Mouse (Mus musculus) liver, embryonic 13.5 days (tissue): ENCODE results near the gene Gsdme. TPM values are rescaled to one million over a fixed set of nuclear protein-coding genes. Genes with fewer than 3 reads are reported as not detected.

Experiments used
- ATAC-seq: fragments of 200-750 bp; cut with Nextera tagmentation; 2 replicates; pipeline ENCODE4 v1.8.0; 2017; ENCODE audit warnings: low read depth, mild to moderate bottlenecking, moderate number of reproducible peaks, moderate library complexity
- DNase-seq: peaks from one replicate; pipeline ENCODE4 v3.0.0; 2022
- H3K27ac ChIP-seq: fragments of 300-500 bp; sonication (generic); 2 replicates; pipeline ENCODE4 v1.5.1; 2015; ENCODE audit warnings: moderate library complexity, mild to moderate bottlenecking, inconsistent platforms
- H3K27me3 ChIP-seq: fragments of 300-500 bp; sonication (generic); 2 replicates; pipeline ENCODE4 v1.6.1; 2015; ENCODE audit warnings: mild to moderate bottlenecking, inconsistent platforms
- H3K36me3 ChIP-seq: fragments of 300-500 bp; sonication (generic); 2 replicates; pipeline ENCODE4 v1.6.1; 2015; ENCODE audit warnings: mild to moderate bottlenecking, inconsistent platforms
- H3K4me1 ChIP-seq: fragments of 300-500 bp; sonication (generic); replicated peaks from 2 replicates; pipeline ENCODE4 v1.6.1; 2015; ENCODE audit warnings: inconsistent platforms
- H3K4me2 ChIP-seq: fragments of 300-500 bp; sonication (generic); 2 replicates; pipeline ENCODE4 v1.6.1; 2015; ENCODE audit warnings: inconsistent platforms, mild to moderate bottlenecking, moderate library complexity
- H3K4me3 ChIP-seq: fragments of 300-500 bp; sonication (generic); replicated peaks from 2 replicates; pipeline ENCODE4 v1.5.1; 2015; ENCODE audit warnings: mild to moderate bottlenecking, inconsistent platforms
- H3K9ac ChIP-seq: fragments of 300-500 bp; sonication (generic); 2 replicates; pipeline ENCODE4 v1.6.1; 2015; ENCODE audit warnings: mild to moderate bottlenecking, inconsistent platforms
- H3K9me3 ChIP-seq: fragments of 300-500 bp; sonication (generic); replicated peaks from 2 replicates; pipeline ENCODE4 v1.6.1; 2016; ENCODE audit warnings: inconsistent platforms
- WGBS: fragments of 180-500 bp; shearing (Covaris S2); methylation state at CpG from one replicate; pipeline ENCODE4 v1.1.7; 2015; ENCODE audit not compliant: insufficient replicate concordance; 5-methylcytosine and 5-hydroxymethylcytosine counted together
- polyA plus RNA-seq: library from polyadenylated mRNA; unstranded; fragments of >200 nt; fragmentation: Nextera tagmentation; extraction: Ambion mirVana; gene quantifications from 2 replicates; pipeline ENCODE4 v1.2.1, GENCODE M21; 2015

The Gsdme gene
- polyA plus RNA-seq, 1 experiment from 2014 or later = 15.2 TPM

- DNase-seq (no peak), ATAC-seq (no peak)
- Histone ChIP-seq H3K9me3 (no peaks in the 10 kb centered on the region), H3K27me3 (no peaks in the 10 kb centered on the region), H3K4me1 (peaks cover 17% of the 10 kb centered on the region), H3K4me3 (no peak overlapping the region), H3K9ac (no peak overlapping the region), H3K36me3 (no peaks in the 10 kb centered on the region), H3K27ac (no peak overlapping the region), H3K4me2 (no peak overlapping the region)
- WGBS = 40% methylated on average over 4 of the region's 4 CpGs
These were observed 18.7 kb downstream of the Gsdme start for GRCm38 (mm10) chr6:50244967-50245366.

GRCm38 (mm10) chr6:50244126-50244525 lies 19.5 kb downstream of the Gsdme start:
- H3K4me2 ChIP-seq = no peak overlapping the region
- no peak for ATAC-seq
- no peaks in the 10 kb centered on the region for H3K9me3 ChIP-seq
- 56% methylated on average over 4 of the region's 4 CpGs for WGBS
- no peak for DNase-seq
- no peaks in the 10 kb centered on the region for H3K36me3 ChIP-seq
- peaks cover 21% of the 10 kb centered on the region for H3K4me1 ChIP-seq
- H3K27me3 ChIP-seq = no peaks in the 10 kb centered on the region
- H3K27ac ChIP-seq = no peak overlapping the region
- no peak overlapping the region for H3K4me3 ChIP-seq
- no peak overlapping the region for H3K9ac ChIP-seq

GRCm38 (mm10) chr6:50240437-50240836 lies 23.2 kb downstream of the Gsdme start:
- Histone ChIP-seq H3K27me3 (no peaks in the 10 kb centered on the region), H3K9ac (no peak overlapping the region), H3K4me1 (peaks cover 21% of the 10 kb centered on the region), H3K9me3 (no peaks in the 10 kb centered on the region), H3K4me3 (no peak overlapping the region), H3K36me3 (no peaks in the 10 kb centered on the region), H3K4me2 (no peak overlapping the region), H3K27ac (no peak overlapping the region)
- WGBS = 33% methylated on average over 5 of the region's 5 CpGs
- DNase-seq (no peak), ATAC-seq (peak; percentile 54; the same call in 1 of the 2 replicates)

- Histone ChIP-seq H3K9me3 (no peaks in the 10 kb centered on the region), H3K27ac (no peak overlapping the region), H3K4me2 (no peak overlapping the region), H3K9ac (no peak overlapping the region), H3K4me1 (peaks cover 21% of the 10 kb centered on the region), H3K27me3 (no peaks in the 10 kb centered on the region), H3K4me3 (no peak overlapping the region), H3K36me3 (no peaks in the 10 kb centered on the region)
- 32% methylated on average over 2 of the region's 2 CpGs for whole genome bisulfite sequencing
- DNase-seq = no peak
- no peak for ATAC-seq
These were observed 23.8 kb downstream of the Gsdme start for GRCm38 (mm10) chr6:50239902-50240301.

GRCm38 (mm10) chr6:50237963-50238362 lies 25.7 kb downstream of the Gsdme start:
- Histone ChIP-seq H3K27ac (no peak overlapping the region), H3K9me3 (no peaks in the 10 kb centered on the region), H3K4me1 (peaks cover 21% of the 10 kb centered on the region), H3K27me3 (no peaks in the 10 kb centered on the region), H3K4me3 (no peak overlapping the region), H3K36me3 (no peaks in the 10 kb centered on the region), H3K9ac (no peak overlapping the region), H3K4me2 (no peak overlapping the region)
- 48% methylated on average over 2 of the region's 2 CpGs for WGBS
- ATAC-seq = no peak
- no peak for DNase-seq

- 44% methylated on average over 1 of the region's 1 CpGs for WGBS
- no peak overlapping the region for H3K4me3 ChIP-seq
- DNase-seq (no peak), ATAC-seq (no peak)
- no peaks in the 10 kb centered on the region for H3K9me3 ChIP-seq
- H3K4me1 ChIP-seq = no peaks in the 10 kb centered on the region
- H3K27me3 ChIP-seq = no peaks in the 10 kb centered on the region
- no peak overlapping the region for H3K4me2 ChIP-seq
- no peak overlapping the region for H3K9ac ChIP-seq
- H3K27ac ChIP-seq = no peak overlapping the region
- no peaks in the 10 kb centered on the region for H3K36me3 ChIP-seq
These were observed 30.7 kb downstream of the Gsdme start for GRCm38 (mm10) chr6:50232984-50233383.

- 66% methylated on average over 5 of the region's 5 CpGs for WGBS
- no peak for DNase-seq
- Histone ChIP-seq H3K27me3 (no peaks in the 10 kb centered on the region), H3K9me3 (no peaks in the 10 kb centered on the region), H3K4me3 (no peak overlapping the region), H3K27ac (no peak overlapping the region), H3K4me2 (no peak overlapping the region), H3K36me3 (no peaks in the 10 kb centered on the region), H3K9ac (no peak overlapping the region), H3K4me1 (no peaks in the 10 kb centered on the region)
- no peak for ATAC-seq
These were observed 32.4 kb downstream of the Gsdme start for GRCm38 (mm10) chr6:50231288-50231687.

- Histone ChIP-seq H3K9ac (no peak overlapping the region), H3K4me1 (no peaks in the 10 kb centered on the region), H3K4me2 (no peak overlapping the region), H3K9me3 (no peaks in the 10 kb centered on the region), H3K27me3 (no peaks in the 10 kb centered on the region), H3K4me3 (no peak overlapping the region), H3K27ac (no peak overlapping the region), H3K36me3 (no peaks in the 10 kb centered on the region)
- WGBS = 37% methylated on average over 5 of the region's 5 CpGs
- no peak for DNase-seq
- ATAC-seq = no peak
These were observed 35.5 kb downstream of the Gsdme start for GRCm38 (mm10) chr6:50228180-50228579.

GRCm38 (mm10) chr6:50225232-50225631 lies 38.4 kb downstream of the Gsdme start:
- 54% methylated on average over 5 of the region's 5 CpGs for WGBS
- Histone ChIP-seq H3K36me3 (no peaks in the 10 kb centered on the region), H3K4me1 (no peaks in the 10 kb centered on the region), H3K27me3 (no peaks in the 10 kb centered on the region), H3K9ac (no peak overlapping the region), H3K27ac (no peak overlapping the region), H3K4me3 (no peak overlapping the region), H3K9me3 (no peaks in the 10 kb centered on the region), H3K4me2 (no peak overlapping the region)
- DNase-seq = no peak
- no peak for ATAC-seq

- ATAC-seq (no peak), DNase-seq (no peak)
- no peaks in the 10 kb centered on the region for H3K27me3 ChIP-seq
- 68% methylated on average over 4 of the region's 4 CpGs for WGBS
- H3K4me2 ChIP-seq = no peak overlapping the region
- H3K9ac ChIP-seq = no peak overlapping the region
- H3K4me1 ChIP-seq = no peaks in the 10 kb centered on the region
- H3K27ac ChIP-seq = no peak overlapping the region
- H3K9me3 ChIP-seq = no peaks in the 10 kb centered on the region
- no peaks in the 10 kb centered on the region for H3K36me3 ChIP-seq
- no peak overlapping the region for H3K4me3 ChIP-seq
These were observed 40.1 kb downstream of the Gsdme start for GRCm38 (mm10) chr6:50223606-50224005.

- DNase-seq = no peak
- 29% methylated on average over 5 of the region's 5 CpGs for WGBS
- Histone ChIP-seq H3K9me3 (no peaks in the 10 kb centered on the region), H3K4me2 (no peak overlapping the region), H3K27me3 (no peaks in the 10 kb centered on the region), H3K4me1 (no peaks in the 10 kb centered on the region), H3K27ac (no peak overlapping the region), H3K36me3 (no peaks in the 10 kb centered on the region), H3K9ac (no peak overlapping the region), H3K4me3 (no peak overlapping the region)
- ATAC-seq = no peak
These were observed 40.7 kb downstream of the Gsdme start for GRCm38 (mm10) chr6:50222986-50223385.

- no peaks in the 10 kb centered on the region for H3K4me1 ChIP-seq
- WGBS = 60% methylated on average over 5 of the region's 5 CpGs
- no peaks in the 10 kb centered on the region for H3K27me3 ChIP-seq
- H3K36me3 ChIP-seq = no peaks in the 10 kb centered on the region
- H3K9me3 ChIP-seq = no peaks in the 10 kb centered on the region
- no peak overlapping the region for H3K4me3 ChIP-seq
- no peak overlapping the region for H3K27ac ChIP-seq
- DNase-seq = no peak
- no peak overlapping the region for H3K9ac ChIP-seq
- no peak overlapping the region for H3K4me2 ChIP-seq
- no peak for ATAC-seq
These were observed 41.3 kb downstream of the Gsdme start for GRCm38 (mm10) chr6:50222351-50222750.
